Mouse (Mus musculus): ENCODE measurements around the gene Slc41a2. TPM values are rescaled to one million over a fixed set of nuclear protein-coding genes. Genes with fewer than 3 reads are reported as not detected.
"Not testable (repeated sequence)": the region's sequence is repeated elsewhere in the genome, so short reads cannot be mapped to it uniquely, and the experiment has no call there.

The Slc41a2 gene
- polyA plus RNA-seq, 1 experiment from 2014 or later, result 11.1 TPM

- Histone ChIP-seq H3K4me3 (no peak overlapping the region), H3K27me3 (replicated peaks) (no peaks in the 10 kb centered on the region), H3K9ac (no peak overlapping the region), H3K9me3 (no peaks in the 10 kb centered on the region), H3K4me2 (no peak overlapping the region), H3K4me1 (no peaks in the 10 kb centered on the region), H3K36me3 (replicated peaks) (peaks cover 46% of the 10 kb centered on the region; the same call in 1 of the 2 replicates), H3K27ac (no peak overlapping the region)
- 91% methylated on average over 5 of the region's 5 CpGs for WGBS
- no peak for ATAC-seq (replicated peaks)
Measured at GRCm38 (mm10) chr10:83368918-83369317, 31.2 kb upstream of the Slc41a2 start.

GRCm38 (mm10) chr10:83363451-83363850 is 25.8 kb upstream of the Slc41a2 start:
- no peak overlapping the region for H3K27ac ChIP-seq
- H3K9me3 ChIP-seq, result no peaks in the 10 kb centered on the region
- H3K4me3 ChIP-seq, result no peak overlapping the region
- ATAC-seq (replicated peaks), result no peak
- H3K4me2 ChIP-seq, result no peak overlapping the region
- no peak overlapping the region for H3K9ac ChIP-seq
- WGBS, result 97% methylated on average over 8 of the region's 8 CpGs
- peaks cover 19% of the 10 kb centered on the region for H3K4me1 ChIP-seq
- H3K27me3 ChIP-seq (replicated peaks), result no peaks in the 10 kb centered on the region
- peaks cover 34% of the 10 kb centered on the region; the same call in 1 of the 2 replicates for H3K36me3 ChIP-seq (replicated peaks)

GRCm38 (mm10) chr10:83361643-83362382 is 24.1 kb upstream of the Slc41a2 start:
- Histone ChIP-seq H3K9me3 (no peaks in the 10 kb centered on the region), H3K9ac (no peak overlapping the region), H3K36me3 (replicated peaks) (peaks cover 22% of the 10 kb centered on the region; the same call in 1 of the 2 replicates), H3K4me1 (peaks cover 19% of the 10 kb centered on the region), H3K27ac (no peak overlapping the region), H3K27me3 (replicated peaks) (no peaks in the 10 kb centered on the region), H3K4me3 (0 out of 2 replicates have a peak overlapping the region, but pooled peaks have one; percentile 6), H3K4me2 (peak overlapping the region; percentile 89; the same call in 1 of the 2 replicates)
- ATAC-seq (replicated peaks), result no peak
- 48% methylated on average over 5 of the region's 5 CpGs for WGBS

- Histone ChIP-seq H3K4me3 (peak overlapping the region; percentile 91), H3K27ac (peak overlapping the region; percentile 81), H3K36me3 (replicated peaks) (peaks cover 7% of the 10 kb centered on the region; the same call in 1 of the 2 replicates), H3K9me3 (no peaks in the 10 kb centered on the region), H3K4me1 (peaks cover 19% of the 10 kb centered on the region), H3K4me2 (peak overlapping the region; percentile 89), H3K9ac (peak overlapping the region; percentile 78), H3K27me3 (replicated peaks) (no peaks in the 10 kb centered on the region)
- under 1% methylated on average over 40 of the region's 40 CpGs for WGBS
- ATAC-seq (replicated peaks), result peak; percentile 81
Measured at GRCm38 (mm10) chr10:83360356-83360755, 22.7 kb upstream of the Slc41a2 start.

- Histone ChIP-seq H3K9me3 (no peaks in the 10 kb centered on the region), H3K4me1 (peaks cover 19% of the 10 kb centered on the region), H3K27me3 (replicated peaks) (no peaks in the 10 kb centered on the region), H3K36me3 (replicated peaks) (peaks cover 4% of the 10 kb centered on the region; the same call in 1 of the 2 replicates), H3K4me2 (peak within 1 kb of the TSS; percentile 89), H3K4me3 (peak within 1 kb of the TSS; percentile 91), H3K27ac (peak within 1 kb of the TSS; percentile 81), H3K9ac (peak within 1 kb of the TSS; percentile 78)
- under 1% methylated on average over 30 of the region's 30 CpGs for WGBS
- peak; percentile 97 for ATAC-seq (replicated peaks)
Measured at GRCm38 (mm10) chr10:83359956-83360355, 22.3 kb upstream of the Slc41a2 start, which contains the start of gene D10Wsu102e. Gene D10Wsu102e (plus strand): TSS chr10:83360221.

- WGBS, result 82% methylated on average over 4 of the region's 4 CpGs
- Histone ChIP-seq H3K4me3 (peak overlapping the region; percentile 91), H3K4me1 (peaks cover 19% of the 10 kb centered on the region), H3K36me3 (replicated peaks) (no peaks in the 10 kb centered on the region; the same call in 1 of the 2 replicates), H3K27me3 (replicated peaks) (no peaks in the 10 kb centered on the region), H3K9me3 (no peaks in the 10 kb centered on the region), H3K27ac (peak overlapping the region; percentile 81), H3K9ac (peak overlapping the region; percentile 37; the same call in 1 of the 2 replicates), H3K4me2 (peak overlapping the region; percentile 89)
- peak; percentile 3; the same call in 1 of the 2 replicates for ATAC-seq (replicated peaks)
Measured at GRCm38 (mm10) chr10:83359451-83359850, 21.8 kb upstream of the Slc41a2 start.

- H3K4me3 ChIP-seq, result no peak overlapping the region
- no peak overlapping the region for H3K4me2 ChIP-seq
- peaks cover 14% of the 10 kb centered on the region for H3K4me1 ChIP-seq
- no peaks in the 10 kb centered on the region for H3K36me3 ChIP-seq (replicated peaks)
- WGBS, result 82% methylated on average over 12 of the region's 12 CpGs
- ATAC-seq (replicated peaks), result no peak
- no peak overlapping the region for H3K27ac ChIP-seq
- H3K9ac ChIP-seq, result no peak overlapping the region
- H3K9me3 ChIP-seq, result no peaks in the 10 kb centered on the region
- H3K27me3 ChIP-seq (replicated peaks), result no peaks in the 10 kb centered on the region
Measured at GRCm38 (mm10) chr10:83356416-83356815, 18.7 kb upstream of the Slc41a2 start.

GRCm38 (mm10) chr10:83354333-83354719 is 16.6 kb upstream of the Slc41a2 start:
- Histone ChIP-seq H3K9me3 (no peaks in the 10 kb centered on the region), H3K9ac (no peak overlapping the region), H3K36me3 (replicated peaks) (no peaks in the 10 kb centered on the region), H3K4me3 (no peak overlapping the region), H3K4me2 (no peak overlapping the region), H3K27me3 (replicated peaks) (no peaks in the 10 kb centered on the region), H3K27ac (peak overlapping the region; percentile 19; the same call in 1 of the 2 replicates), H3K4me1 (peaks cover 6% of the 10 kb centered on the region)
- 0 out of 2 replicates have a peak, but pooled peaks have one; percentile 60 for ATAC-seq (replicated peaks)
- 59% methylated on average over 8 of the region's 8 CpGs for WGBS

- Histone ChIP-seq H3K27ac (peak overlapping the region; percentile 19; the same call in 1 of the 2 replicates), H3K4me1 (peaks cover 4% of the 10 kb centered on the region; the same call in 1 of the 2 replicates), H3K36me3 (replicated peaks) (no peaks in the 10 kb centered on the region), H3K9ac (no peak overlapping the region), H3K4me2 (no peak overlapping the region), H3K27me3 (replicated peaks) (no peaks in the 10 kb centered on the region), H3K4me3 (no peak overlapping the region), H3K9me3 (no peaks in the 10 kb centered on the region)
- WGBS, result 61% methylated on average over 14 of the region's 14 CpGs
- ATAC-seq (replicated peaks), result no peak
Measured at GRCm38 (mm10) chr10:83353680-83354332, 16.1 kb upstream of the Slc41a2 start.

GRCm38 (mm10) chr10:83351779-83352178 is 14.1 kb upstream of the Slc41a2 start:
- not testable (repeated sequence) for H3K27ac ChIP-seq; ATAC-seq (replicated peaks); H3K4me2 ChIP-seq; H3K4me3 ChIP-seq; H3K9ac ChIP-seq; H3K9me3 ChIP-seq; H3K27me3 ChIP-seq (replicated peaks); H3K4me1 ChIP-seq; H3K36me3 ChIP-seq (replicated peaks)
- WGBS, result 76% methylated on average over 4 of the region's 4 CpGs

- Histone ChIP-seq H3K9me3 (no peaks in the 10 kb centered on the region), H3K4me2 (no peak overlapping the region), H3K4me3 (no peak overlapping the region), H3K4me1 (peaks cover 4% of the 10 kb centered on the region; the same call in 1 of the 2 replicates), H3K27ac (no peak overlapping the region), H3K9ac (no peak overlapping the region), H3K27me3 (replicated peaks) (no peaks in the 10 kb centered on the region), H3K36me3 (replicated peaks) (no peaks in the 10 kb centered on the region)
- 85% methylated on average over 2 of the region's 2 CpGs for WGBS
- no peak for ATAC-seq (replicated peaks)
Measured at GRCm38 (mm10) chr10:83350689-83351088, 13.0 kb upstream of the Slc41a2 start.

- H3K27ac ChIP-seq, result no peak overlapping the region
- 18% methylated on average over 7 of the region's 7 CpGs for WGBS
- no peaks in the 10 kb centered on the region for H3K9me3 ChIP-seq
- no peak overlapping the region for H3K4me2 ChIP-seq
- no peak overlapping the region for H3K9ac ChIP-seq
- no peaks in the 10 kb centered on the region for H3K36me3 ChIP-seq (replicated peaks)
- no peak for ATAC-seq (replicated peaks)
- no peaks in the 10 kb centered on the region for H3K4me1 ChIP-seq
- no peak overlapping the region for H3K4me3 ChIP-seq
- no peaks in the 10 kb centered on the region for H3K27me3 ChIP-seq (replicated peaks)
Measured at GRCm38 (mm10) chr10:83347494-83347893, 9.8 kb upstream of the Slc41a2 start.

All from midbrain, embryonic 15.5 days (tissue).